Mouse (Mus musculus): ENCODE measurements around the gene Appl1. TPM values are rescaled to one million over a fixed set of nuclear protein-coding genes. Genes with fewer than 3 reads are reported as not detected.

Appl1 gene
- 11.8 TPM for polyA plus RNA-seq (2014; fragmentation: Illumina TruSeq; extraction: RNeasy Lipid Tissue Mini Kit (QIAGEN cat#74804); ENCODE audit: low read depth, low replicate concordance)

DNA sequence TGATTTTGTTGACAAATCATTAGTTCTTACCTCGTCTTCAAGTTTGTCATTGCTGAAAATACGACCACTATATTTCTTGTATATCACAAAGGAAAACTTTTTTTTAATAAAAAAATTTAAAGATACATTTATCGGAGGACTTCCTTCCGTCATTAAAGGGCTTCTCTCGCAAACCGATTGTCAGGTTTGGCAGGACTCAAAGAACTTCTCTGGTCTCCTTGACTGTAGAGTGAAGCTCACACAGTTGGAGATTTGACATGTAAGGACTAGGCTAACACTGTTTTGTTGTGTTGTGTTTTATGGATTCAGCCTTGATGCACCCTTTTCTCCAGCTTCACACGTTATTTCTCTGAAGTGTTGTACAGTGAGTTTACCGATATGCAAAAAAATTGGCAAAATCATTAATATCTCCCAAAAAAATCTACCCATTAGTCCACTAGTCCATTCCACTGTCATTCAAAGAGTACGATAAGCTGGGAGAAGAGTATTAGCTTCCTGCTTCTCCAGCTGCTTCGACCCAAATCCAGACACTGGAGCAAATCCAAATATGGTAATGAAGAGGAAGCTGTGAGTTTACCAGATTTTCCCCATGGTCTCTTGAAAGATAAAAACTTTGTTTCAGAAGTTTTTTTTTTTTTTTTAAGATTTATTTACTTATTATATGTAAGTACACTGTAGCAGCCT lies at the start of gene Appl1:
Gene Appl1 (minus strand): TSS at position 127 of the 684 bp plus-strand sequence.

GRCm38 (mm10) chr14:26994211-26994741 lies 23.2 kb upstream of the Appl1 start, which contains the start of gene Hesx1:
Gene Hesx1 (plus strand): TSS chr14:26994416.

GRCm38 (mm10) chr14:26894392-26894791 lies 76.6 kb downstream of the Appl1 start, which contains the start of gene Asb14:
Gene Asb14 (plus strand): TSS chr14:26894557.

Other genes with a start within 250 kb of the Appl1 start
- gene Asb14, start 76.7 kb downstream of the Appl1 start, polyA plus RNA-seq (2014; fragmentation: Illumina TruSeq; extraction: RNeasy Lipid Tissue Mini Kit (QIAGEN cat#74804); ENCODE audit: low read depth, low replicate concordance) = 0.42 TPM
- gene Hesx1, start 23.2 kb upstream of the Appl1 start, polyA plus RNA-seq (2014; fragmentation: Illumina TruSeq; extraction: RNeasy Lipid Tissue Mini Kit (QIAGEN cat#74804); ENCODE audit: low read depth, low replicate concordance) = not detected
- 3.8 TPM for gene Il17rd, start 67.7 kb upstream of the Appl1 start, polyA plus RNA-seq (2014; fragmentation: Illumina TruSeq; extraction: RNeasy Lipid Tissue Mini Kit (QIAGEN cat#74804); ENCODE audit: low read depth, low replicate concordance)
- 16.5 TPM for gene Arhgef3, start 143.7 kb upstream of the Appl1 start, polyA plus RNA-seq (2014; fragmentation: Illumina TruSeq; extraction: RNeasy Lipid Tissue Mini Kit (QIAGEN cat#74804); ENCODE audit: low read depth, low replicate concordance)